Mouse (Mus musculus): ENCODE results near the gene Phlda1.

- TF ChIP-seq CTCF (IDR thresholded peaks at IDR 0.05; ENCODE audit: low read depth, low read length) (no peak), GATA2 (IDR thresholded peaks at IDR 0.05; ENCODE audit: borderline replicate concordance, low read depth, low read length) (no peak), TAL1 (conservative IDR thresholded peaks at IDR 0.05; ENCODE audit: low read depth, low read length) (no peak)
Observed at GRCm38 (mm10) chr10:111527057-111527456, 21.0 kb downstream of the Phlda1 start.

Measured in G1E (cell line).